Mouse (Mus musculus) heart, postnatal 0 days (tissue): ENCODE results near the gene Sema3e. TPM values are rescaled to one million over a fixed set of nuclear protein-coding genes. Genes with fewer than 3 reads are reported as not detected.

Experiments used
- ATAC-seq: fragments of 200-750 bp; cut with Nextera tagmentation; 2 replicates; pipeline ENCODE4 v1.8.0; 2017; ENCODE audit warnings: low read depth, moderate number of reproducible peaks, moderate library complexity; ENCODE audit not compliant: insufficient read depth
- DNase-seq: peaks from one replicate; pipeline ENCODE4 v3.0.0-alpha.2; 2016; ENCODE audit warnings: low spot score
- H3K27ac ChIP-seq: fragments of 300-500 bp; sonication (generic); 2 replicates; pipeline ENCODE4 v1.5.1; 2014; ENCODE audit warnings: low read depth, mild to moderate bottlenecking
- H3K27me3 ChIP-seq: fragments of 300-500 bp; sonication (generic); 2 replicates; pipeline ENCODE4 v1.6.1; 2014; ENCODE audit warnings: low read length, mixed read lengths; ENCODE audit not compliant: control insufficient read depth, insufficient read depth
- H3K36me3 ChIP-seq: fragments of 300-500 bp; sonication (generic); replicated peaks from 2 replicates; pipeline ENCODE4 v1.6.1; 2014; ENCODE audit warnings: low read length, mixed read lengths; ENCODE audit not compliant: control insufficient read depth, insufficient read depth
- H3K4me1 ChIP-seq: fragments of 300-500 bp; sonication (generic); 2 replicates; pipeline ENCODE4 v1.6.1; 2014; ENCODE audit warnings: antibody characterized with exemption; ENCODE audit not compliant: control insufficient read depth, insufficient read depth
- H3K4me2 ChIP-seq: fragments of 300-500 bp; sonication (generic); 2 replicates; pipeline ENCODE4 v1.6.1; 2014; ENCODE audit warnings: low read depth, mild to moderate bottlenecking, low read length, moderate library complexity
- H3K4me3 ChIP-seq: fragments of 300-500 bp; sonication (generic); 2 replicates; pipeline ENCODE4 v1.5.1; 2014; ENCODE audit warnings: low read depth, low read length
- H3K9ac ChIP-seq: fragments of 300-500 bp; sonication (generic); replicated peaks from 2 replicates; pipeline ENCODE4 v1.6.1; 2014; ENCODE audit warnings: low read depth, low read length, mixed read lengths
- H3K9me3 ChIP-seq: fragments of 300-500 bp; sonication (generic); replicated peaks from 2 replicates; pipeline ENCODE4 v1.6.1; 2016; ENCODE audit warnings: low read length; ENCODE audit not compliant: control insufficient read depth
- CTCF ChIP-seq: IDR thresholded peaks from 2 replicates; pipeline ENCODE4 v1.5.1; 2016; ENCODE audit warnings: antibody characterized with exemption, control low read depth, low read depth
- EP300 ChIP-seq: IDR thresholded peaks from 2 replicates; pipeline ENCODE4 v1.6.1; 2016; ENCODE audit warnings: antibody characterized with exemption, low read depth
- WGBS: fragments of 180-500 bp; shearing (Covaris S2); extraction: QIAGEN DNeasy Blood & Tissue Kit; methylation state at CpG from one replicate; pipeline ENCODE4 v1.1.7; 2014; 5-methylcytosine and 5-hydroxymethylcytosine counted together
- polyA plus RNA-seq: library from polyadenylated mRNA; unstranded; fragments of >200 nt; fragmentation: Nextera tagmentation; extraction: Ambion mirVana; gene quantifications from 2 replicates; pipeline ENCODE4 v1.2.1, GENCODE M21; 2015
- total RNA-seq: library from RNA; depleted of rRNA; stranded (reverse); fragments of >200 nt; gene quantifications from 2 replicates; pipeline ENCODE4 v1.2.3, GENCODE M21; 2014; ENCODE audit warnings: low replicate concordance

The Sema3e gene
- total and polyA plus RNA-seq, 2 experiments from 2014 or later = 0.10 TPM; not detected in 1

DNA sequence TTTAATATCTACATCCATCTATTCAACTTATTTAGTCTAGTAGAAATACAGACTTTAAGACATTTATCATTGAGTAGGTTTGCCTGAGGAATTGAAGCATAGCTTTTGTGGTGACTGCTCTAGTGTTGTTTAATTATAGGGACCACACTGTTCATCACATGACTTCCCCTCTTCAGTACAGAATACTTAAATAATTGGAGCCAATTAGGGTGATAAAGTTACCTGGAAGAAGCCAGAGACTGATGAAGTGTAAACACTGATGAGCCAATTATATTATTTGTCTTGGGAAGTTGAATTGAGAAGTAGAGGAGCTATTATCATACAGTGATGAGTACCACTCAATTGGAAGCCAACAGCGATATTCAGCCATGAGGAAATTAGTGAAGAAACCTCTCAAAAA is 113.6 kb downstream of the Sema3e start:
- no peak for TF ChIP-seq CTCF

DNA sequence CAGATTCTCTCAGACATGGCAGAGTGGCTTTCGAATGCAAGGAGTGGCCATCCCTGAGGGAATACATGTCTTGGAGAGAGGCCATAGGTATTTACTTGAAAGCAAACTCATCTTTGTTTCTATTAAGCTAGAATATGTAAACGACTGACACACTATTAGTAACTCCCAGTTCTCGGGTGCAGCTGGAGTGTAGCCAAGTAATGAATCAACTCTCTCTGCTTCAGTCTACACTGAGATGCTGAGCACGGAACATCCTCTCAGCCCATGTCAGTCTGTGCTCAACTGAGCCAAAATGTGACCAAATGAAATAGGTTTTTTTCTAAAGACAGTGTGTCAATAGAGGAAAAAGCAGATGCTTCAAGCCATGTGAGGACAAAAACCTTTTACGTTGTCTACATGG is 137.5 kb downstream of the Sema3e start:
- DNase-seq (no peak), ATAC-seq (no peak)
- Histone ChIP-seq H3K9me3 (no peaks in the 10 kb centered on the region), H3K9ac (no peak overlapping the region), H3K27me3 (no peaks in the 10 kb centered on the region), H3K27ac (no peak overlapping the region), H3K4me2 (no peak overlapping the region), H3K4me1 (no peaks in the 10 kb centered on the region), H3K4me3 (no peak overlapping the region), H3K36me3 (no peaks in the 10 kb centered on the region)
- 66% methylated on average over 5 of the region's 5 CpGs for WGBS
- TF ChIP-seq CTCF (no peak), EP300 (no peak)

More for the DNA sequence above, 113.6 kb downstream of the Sema3e start:
- DNase-seq = no peak
- Histone ChIP-seq H3K4me1 (no peaks in the 10 kb centered on the region), H3K27me3 (no peaks in the 10 kb centered on the region), H3K9me3 (no peaks in the 10 kb centered on the region), H3K27ac (no peak overlapping the region), H3K4me2 (no peak overlapping the region), H3K9ac (no peak overlapping the region), H3K36me3 (no peaks in the 10 kb centered on the region), H3K4me3 (no peak overlapping the region)
- ATAC-seq = no peak
- 82% methylated on average over 1 of the region's 1 CpGs for WGBS

DNA sequence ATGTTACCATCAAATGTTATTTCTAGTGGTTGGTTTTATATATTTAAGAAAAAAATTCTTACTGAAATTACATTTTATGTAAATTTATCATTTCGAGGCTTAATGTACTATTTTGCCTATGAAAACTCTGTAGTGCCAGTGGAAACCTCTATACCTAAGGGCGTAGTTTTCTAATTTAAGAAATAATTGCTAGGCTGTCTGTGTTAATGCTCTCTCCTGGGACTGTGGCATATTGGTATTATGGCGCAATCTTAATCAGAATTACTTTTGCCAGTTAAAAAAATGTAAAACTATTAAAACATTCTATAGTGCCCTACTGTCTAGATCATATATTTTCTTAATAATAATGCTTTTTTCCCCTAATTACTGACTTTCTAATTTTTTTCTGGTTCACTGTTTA is 138.2 kb downstream of the Sema3e start:
- no peak overlapping the region for H3K4me2 ChIP-seq
- no peaks in the 10 kb centered on the region for H3K4me1 ChIP-seq
- no peak overlapping the region for H3K9ac ChIP-seq
- H3K36me3 ChIP-seq = no peaks in the 10 kb centered on the region
- DNase-seq (no peak), ATAC-seq (no peak)
- H3K27ac ChIP-seq = no peak overlapping the region
- WGBS = 79% methylated on average over 3 of the region's 3 CpGs
- no peaks in the 10 kb centered on the region for H3K9me3 ChIP-seq
- H3K4me3 ChIP-seq = no peak overlapping the region
- TF ChIP-seq EP300 (no peak), CTCF (no peak)
- H3K27me3 ChIP-seq = no peaks in the 10 kb centered on the region

DNA sequence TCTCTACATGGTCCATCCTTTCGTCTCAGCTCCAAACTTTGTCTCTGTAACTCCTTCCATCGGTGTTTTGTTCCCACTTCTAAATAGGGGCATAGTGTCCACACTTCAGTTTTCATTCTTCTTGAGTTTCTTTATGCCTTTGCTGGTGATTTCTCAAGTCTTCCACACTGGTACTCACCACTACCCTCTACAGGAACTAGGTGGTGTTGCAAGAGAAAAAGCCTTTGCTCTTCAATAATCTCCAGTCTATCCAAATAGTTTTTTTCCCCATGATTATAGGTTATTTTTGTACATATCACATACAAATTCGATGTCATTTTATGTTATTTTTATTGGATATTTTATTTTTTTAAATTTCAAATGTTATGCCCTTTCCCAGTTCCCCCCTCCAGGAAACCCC is 142.7 kb downstream of the Sema3e start:
- no peaks in the 10 kb centered on the region for H3K4me1 ChIP-seq
- DNase-seq (no peak), ATAC-seq (no peak)
- H3K36me3 ChIP-seq = no peaks in the 10 kb centered on the region
- H3K9ac ChIP-seq = no peak overlapping the region
- no peak overlapping the region for H3K4me2 ChIP-seq
- no peaks in the 10 kb centered on the region for H3K9me3 ChIP-seq
- TF ChIP-seq CTCF (0 out of 2 replicates have a peak, but pooled peaks have one; percentile 4), EP300 (no peak)
- H3K27me3 ChIP-seq = no peaks in the 10 kb centered on the region
- 59% methylated on average over 3 of the region's 3 CpGs for WGBS
- H3K27ac ChIP-seq = no peak overlapping the region
- H3K4me3 ChIP-seq = no peak overlapping the region

DNA sequence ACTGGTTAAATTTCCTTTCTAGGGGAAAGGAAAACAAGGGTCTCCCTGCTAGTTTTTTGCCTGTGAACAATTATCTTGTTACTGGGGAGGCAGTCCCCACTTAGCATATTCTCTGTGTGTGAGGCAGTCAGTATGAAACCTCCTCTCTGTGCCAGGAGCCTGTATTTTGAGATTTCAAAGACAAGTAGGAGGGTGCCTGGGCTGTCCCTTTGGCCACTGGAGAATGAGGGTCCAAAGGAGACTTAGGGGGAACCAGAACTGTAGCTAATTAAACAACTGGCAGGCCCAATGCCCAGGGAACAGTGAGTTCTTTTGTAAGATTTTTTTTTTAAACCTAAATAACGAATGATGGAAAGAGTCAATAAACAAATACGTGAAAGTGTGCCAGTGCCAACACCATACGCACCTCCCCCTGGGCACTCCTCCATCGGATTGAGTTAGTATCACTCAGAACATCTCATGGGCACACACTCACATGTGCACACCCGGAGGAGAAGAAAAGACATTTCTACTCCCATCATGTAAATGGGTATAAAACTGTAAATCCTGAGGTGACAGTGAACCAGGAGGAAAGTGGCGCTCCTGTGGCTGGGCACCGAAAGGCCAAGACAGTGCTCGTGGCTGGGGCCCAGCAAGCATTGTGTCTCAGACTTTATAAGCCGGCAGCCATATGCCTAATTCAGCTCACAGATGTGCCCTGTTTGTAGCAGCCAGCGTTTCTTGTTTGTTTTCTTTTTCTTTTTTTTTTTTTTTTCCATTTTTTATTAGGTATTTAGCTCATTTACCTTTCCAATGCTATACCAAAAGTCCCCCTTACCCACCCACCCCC is 148.5 kb downstream of the Sema3e start:
- no peak overlapping the region for H3K4me2 ChIP-seq
- H3K36me3 ChIP-seq = no peaks in the 10 kb centered on the region
- H3K27me3 ChIP-seq = no peaks in the 10 kb centered on the region
- no peaks in the 10 kb centered on the region for H3K4me1 ChIP-seq
- no peak overlapping the region for H3K4me3 ChIP-seq
- no peak for TF ChIP-seq EP300
- no peak overlapping the region for H3K9ac ChIP-seq
- 84% methylated on average over 10 of the region's 10 CpGs for WGBS
- no peak for DNase-seq
- H3K27ac ChIP-seq = no peak overlapping the region
- no peaks in the 10 kb centered on the region for H3K9me3 ChIP-seq
- ATAC-seq = no peak

DNA sequence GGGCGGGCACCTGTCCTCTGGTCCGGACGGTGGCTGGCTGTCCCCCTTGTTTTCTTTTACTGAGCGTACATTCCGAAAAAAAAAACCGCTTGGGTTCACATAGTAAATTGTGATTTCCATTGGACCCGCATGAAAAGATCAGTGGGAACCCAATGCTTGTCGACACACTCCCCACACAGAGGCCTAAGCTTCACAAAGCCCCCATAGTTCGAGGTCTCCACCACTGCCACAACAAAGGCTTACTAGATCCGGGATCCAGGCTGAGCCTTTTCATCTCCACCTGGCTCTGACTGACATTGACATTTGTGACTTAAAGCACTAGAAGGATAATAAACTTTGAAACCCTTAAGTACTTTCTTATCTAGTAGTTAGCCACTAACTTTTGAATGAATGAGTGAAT is 155.5 kb downstream of the Sema3e start:
- DNase-seq (no peak), ATAC-seq (no peak)
- Histone ChIP-seq H3K4me2 (no peak overlapping the region), H3K27me3 (no peaks in the 10 kb centered on the region), H3K36me3 (no peaks in the 10 kb centered on the region), H3K27ac (no peak overlapping the region), H3K9ac (no peak overlapping the region), H3K4me1 (no peaks in the 10 kb centered on the region), H3K9me3 (no peaks in the 10 kb centered on the region), H3K4me3 (no peak overlapping the region)
- 79% methylated on average over 10 of the region's 10 CpGs for WGBS
- TF ChIP-seq EP300 = no peak
- TF ChIP-seq CTCF = no peak
